7 mouse cellular contexts compared by ENCODE assay signal in the genomic region with DNA sequence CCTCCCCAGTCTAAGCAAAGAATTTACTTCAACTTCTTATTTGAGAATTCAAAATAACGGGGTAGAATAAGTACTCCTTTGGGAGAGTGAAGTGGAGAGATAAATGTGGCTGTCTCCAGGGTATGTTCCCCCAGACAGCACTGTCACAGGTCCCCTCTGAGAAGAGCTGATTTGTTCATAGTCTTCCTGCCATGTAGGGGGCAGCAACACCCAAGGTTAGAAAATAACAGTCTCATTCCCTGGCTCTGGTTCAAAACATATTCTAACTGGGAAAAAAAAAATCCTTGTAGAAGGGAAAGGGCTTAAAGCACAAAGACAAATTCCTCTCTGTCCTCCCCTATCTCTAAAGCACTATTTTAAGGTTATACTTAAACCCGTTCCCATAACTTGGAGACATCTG.
DNase-seq lines count a peak whose midpoint lies in the region; ATAC-seq and TF ChIP-seq lines count a peak whose summit lies in the region.

No protein-coding gene starts in this region.

- H3K9me3 ChIP-seq in kidney, embryonic 16.5 days (ENCODE audit: low read length), result no peaks in the 10 kb centered on the region

- H3K4me2 ChIP-seq in kidney, embryonic 16.5 days (replicated peaks; ENCODE audit: low read depth, low read length), result no peak overlapping the region

- H3K27me3 ChIP-seq in kidney, adult 2 months (replicated peaks; ENCODE audit: control insufficient read depth, insufficient read depth, low read length), result no peaks in the 10 kb centered on the region
- no peaks in the 10 kb centered on the region for H3K27me3 ChIP-seq in kidney, embryonic 16.5 days (ENCODE audit: insufficient read depth, low read length)

- WGBS in kidney, adult 2 months, result 56% methylated on average over 2 of the region's 2 CpGs
- WGBS in kidney, embryonic 16.5 days, result 27% methylated on average over 2 of the region's 2 CpGs

- no peak for TF ChIP-seq POLR2A in kidney, adult 2 months (IDR thresholded peaks at IDR 0.05; ENCODE audit: low read depth, low read length)

- intact Hi-C loops in heart, postnatal 36 days (cut with DNase I), result loop anchor here (2.0 to 10.0 kb wide), 2 partner anchors 141 to 583 kb away; no protein-coding TSS in a partner anchor

- ATAC-seq in kidney, embryonic 16.5 days (ENCODE audit: low FRiP score, low TSS enrichment), result no peak

- DNase-seq in kidney, adult 2 months, result peak; percentile 3
- DNase-seq in right cerebral cortex, postnatal 10 days (ENCODE audit: low spot score in 2 of 2), result peak; percentile 37 to 52
- no peak for DNase-seq in right cerebral cortex, postnatal 25 days
- DNase-seq in heart, postnatal 36 days, result peak; percentile 15 to 17
- peak; percentile 8 for DNase-seq in yolk sac, embryonic 10.5 days (ENCODE audit: low spot score)
- DNase-seq in spleen, postnatal 36 days (ENCODE audit: low spot score in 2 of 2), result no peak

- no peaks in the 10 kb centered on the region for H3K4me1 ChIP-seq in kidney, adult 2 months (ENCODE audit: control insufficient read depth, insufficient read depth, low read length)
- H3K4me1 ChIP-seq in kidney, embryonic 16.5 days (ENCODE audit: insufficient read depth, low read length), result no peaks in the 10 kb centered on the region

- peak; percentile 41; the same call in 1 of the 2 replicates for TF ChIP-seq CTCF in kidney, adult 2 months (conservative IDR thresholded peaks at IDR 0.05; ENCODE audit: insufficient read depth, insufficient read length, low read depth, low read length)

- no peak overlapping the region for H3K4me3 ChIP-seq in kidney, adult 2 months (ENCODE audit: insufficient read depth, low read depth, low read length)
- H3K4me3 ChIP-seq in kidney, embryonic 16.5 days (ENCODE audit: low read length), result no peak overlapping the region

- no peaks in the 10 kb centered on the region for H3K36me3 ChIP-seq in kidney, adult 2 months (ENCODE audit: control insufficient read depth, insufficient read depth, low read length)
- H3K36me3 ChIP-seq in kidney, embryonic 16.5 days (ENCODE audit: insufficient read depth, low read length), result no peaks in the 10 kb centered on the region

- no peak overlapping the region for H3K9ac ChIP-seq in kidney, embryonic 16.5 days (replicated peaks; ENCODE audit: low read length)

- H3K27ac ChIP-seq in kidney, adult 2 months (ENCODE audit: insufficient read depth, low read depth, low read length), result no peak overlapping the region
- no peak overlapping the region for H3K27ac ChIP-seq in kidney, embryonic 16.5 days (ENCODE audit: low read length)

Comparison
In these comparisons a context has a peak if more than half of its experiments do, and no peak if none do; other contexts are left out.
1. DNase-seq: peak in kidney, adult 2 months (single experiment), right cerebral cortex, postnatal 10 days (2 of 2), heart, postnatal 36 days (2 of 2) and yolk sac, embryonic 10.5 days (single experiment); none in right cerebral cortex, postnatal 25 days (single experiment) and spleen, postnatal 36 days (0 of 2).